Mouse (Mus musculus) small intestine, adult 2 months (tissue): ENCODE results near the gene Cdc42. TPM values are rescaled to one million over a fixed set of nuclear protein-coding genes. Genes with fewer than 3 reads are reported as not detected.

Experiments
- H3K27ac ChIP-seq: fragments of 200-500 bp; 2 replicates; pipeline ENCODE4 v1.5.1; 2012; ENCODE audit warnings: low read depth, low read length, control low read depth, inconsistent platforms; ENCODE audit not compliant: insufficient read depth
- H3K27me3 ChIP-seq: fragments of 200-500 bp; 2 replicates; pipeline ENCODE4 v1.6.1; 2012; ENCODE audit warnings: mild to moderate bottlenecking, moderate library complexity, low read length, inconsistent platforms; ENCODE audit not compliant: control insufficient read depth, insufficient read depth
- H3K36me3 ChIP-seq: fragments of 200-500 bp; 2 replicates; pipeline ENCODE4 v1.6.1; 2012; ENCODE audit warnings: mild to moderate bottlenecking, low read length, control low read depth, inconsistent platforms; ENCODE audit not compliant: control insufficient read depth, insufficient read depth
- H3K4me1 ChIP-seq: fragments of 200-500 bp; 2 replicates; pipeline ENCODE4 v1.6.1; 2012; ENCODE audit warnings: low read length, inconsistent platforms, mixed read lengths; ENCODE audit not compliant: control insufficient read depth, insufficient read depth, insufficient read length
- H3K4me3 ChIP-seq: fragments of 200-500 bp; 2 replicates; pipeline ENCODE4 v1.5.1; 2012; ENCODE audit warnings: low read depth, mild to moderate bottlenecking, control low read depth, inconsistent platforms, low read length, moderate library complexity
- CTCF ChIP-seq: fragments of 200-500 bp; IDR thresholded peaks from 2 replicates; pipeline ENCODE4 v1.5.1; 2012; ENCODE audit warnings: low read depth, mild to moderate bottlenecking, control low read depth, inconsistent platforms, low read length, moderate library complexity, mixed read lengths; ENCODE audit not compliant: insufficient replicate concordance, insufficient read length; ENCODE audit errors: extremely low read depth
- POLR2A ChIP-seq: fragments of 200-500 bp; IDR thresholded peaks from 2 replicates; pipeline ENCODE4 v1.6.1; 2012; ENCODE audit warnings: low read depth, mild to moderate bottlenecking, control low read depth, inconsistent platforms, low read length, moderate library complexity
- WGBS: fragments of 180-500 bp; shearing (Covaris S2); methylation state at CpG from one replicate; pipeline ENCODE4 v1.1.7; 2018; 5-methylcytosine and 5-hydroxymethylcytosine counted together
- polyA plus RNA-seq: library from polyadenylated mRNA; depleted of rRNA; stranded (reverse); fragments of >200 nt; gene quantifications from 2 replicates; pipeline ENCODE4 v1.2.3, GENCODE M21; 2012

Gene Cdc42
- polyA plus RNA-seq, 1 experiment = 25.9 TPM

GRCm38 (mm10) chr4:137289701-137290100 is 67.8 kb downstream of the Cdc42 start:
- no peaks in the 10 kb centered on the region; the same call in 1 of the 2 replicates for H3K4me1 ChIP-seq
- H3K27ac ChIP-seq = no peak overlapping the region
- TF ChIP-seq POLR2A = no peak
- TF ChIP-seq CTCF = no peak
- no peaks in the 10 kb centered on the region for H3K27me3 ChIP-seq
- no peak overlapping the region for H3K4me3 ChIP-seq
- WGBS = 87% methylated on average over 6 of the region's 6 CpGs
- H3K36me3 ChIP-seq = no peaks in the 10 kb centered on the region

DNA sequence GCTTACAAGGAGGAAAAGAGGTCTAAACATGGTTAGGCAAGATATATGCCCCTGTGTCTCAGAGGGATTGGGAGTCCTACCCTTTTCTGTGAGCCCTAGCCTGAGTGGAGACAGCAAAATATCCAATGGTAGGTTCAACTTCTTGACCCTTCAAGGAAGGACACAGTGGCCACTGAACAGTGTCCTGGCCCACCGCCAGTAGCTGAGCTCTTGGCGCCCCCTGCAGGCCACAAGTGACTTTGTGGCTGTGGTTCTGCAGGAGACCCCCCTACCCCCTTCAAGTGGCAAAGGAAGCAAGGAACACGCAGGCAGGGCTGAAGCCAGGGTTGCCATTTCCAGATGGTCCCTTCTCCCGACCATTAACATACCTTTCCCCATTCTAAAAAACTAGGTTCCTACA is 69.7 kb downstream of the Cdc42 start:
- 4% methylated on average over 4 of the region's 4 CpGs for WGBS
- no peak overlapping the region for H3K27ac ChIP-seq
- no peaks in the 10 kb centered on the region for H3K36me3 ChIP-seq
- H3K4me3 ChIP-seq = no peak overlapping the region
- no peak for TF ChIP-seq POLR2A
- TF ChIP-seq CTCF = peak; percentile 81
- no peaks in the 10 kb centered on the region; the same call in 1 of the 2 replicates for H3K4me1 ChIP-seq
- H3K27me3 ChIP-seq = no peaks in the 10 kb centered on the region

DNA sequence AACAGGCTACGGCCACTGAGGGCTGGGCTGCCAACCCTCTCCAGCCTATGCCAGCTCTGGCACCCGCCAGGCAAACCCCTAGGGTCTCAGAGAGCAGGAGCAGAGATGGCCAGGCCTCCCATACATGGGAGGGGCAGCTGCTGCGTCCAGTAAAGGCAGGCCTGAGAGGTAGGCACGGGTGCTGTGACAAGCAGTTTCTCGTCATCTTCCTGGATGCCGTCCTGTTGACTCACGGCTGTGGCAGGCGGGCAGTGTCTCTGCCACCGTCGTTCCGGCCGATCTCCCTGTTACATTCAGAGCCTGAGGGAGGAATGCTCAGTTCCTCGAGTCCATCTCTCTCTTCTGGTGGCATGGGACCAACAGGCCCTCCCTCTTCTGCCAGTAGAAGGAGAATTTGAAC is 70.3 kb downstream of the Cdc42 start:
- H3K27ac ChIP-seq = no peak overlapping the region
- no peak for TF ChIP-seq POLR2A
- no peak for TF ChIP-seq CTCF

DNA sequence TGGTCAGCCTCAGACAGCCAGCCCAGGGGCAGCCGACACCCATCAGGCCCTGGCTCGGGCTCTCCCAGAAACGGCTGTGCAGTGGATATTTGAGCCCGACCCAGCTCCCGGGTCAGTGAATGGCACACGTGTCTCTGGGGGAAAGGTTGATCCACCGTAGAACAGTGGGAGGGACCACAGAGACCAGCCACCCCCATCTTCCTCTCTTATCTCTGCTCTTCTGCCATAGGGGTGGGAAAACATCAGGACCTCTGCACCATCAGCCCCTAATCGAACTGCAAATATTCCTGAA is 70.9 kb downstream of the Cdc42 start:
- 40% methylated on average over 8 of the region's 8 CpGs for WGBS
- H3K36me3 ChIP-seq = no peaks in the 10 kb centered on the region
- no peak overlapping the region for H3K4me3 ChIP-seq
- no peak for TF ChIP-seq POLR2A
- no peak for TF ChIP-seq CTCF
- peaks cover 3% of the 10 kb centered on the region for H3K4me1 ChIP-seq
- H3K27me3 ChIP-seq = no peaks in the 10 kb centered on the region
- H3K27ac ChIP-seq = no peak overlapping the region

More for the DNA sequence above, 70.3 kb downstream of the Cdc42 start:
- Histone ChIP-seq H3K4me3 (no peak overlapping the region), H3K27me3 (no peaks in the 10 kb centered on the region), H3K4me1 (no peaks in the 10 kb centered on the region; the same call in none of the 2 replicates), H3K36me3 (no peaks in the 10 kb centered on the region)
- WGBS = 60% methylated on average over 13 of the region's 13 CpGs

GRCm38 (mm10) chr4:137285876-137286661 is 71.5 kb downstream of the Cdc42 start:
- no peak overlapping the region for H3K27ac ChIP-seq
- no peak for TF ChIP-seq POLR2A
- no peak for TF ChIP-seq CTCF
- H3K4me1 ChIP-seq = peaks cover 3% of the 10 kb centered on the region
- no peaks in the 10 kb centered on the region for H3K27me3 ChIP-seq
- H3K36me3 ChIP-seq = no peaks in the 10 kb centered on the region
- WGBS = 82% methylated on average over 15 of the region's 15 CpGs
- no peak overlapping the region for H3K4me3 ChIP-seq

DNA sequence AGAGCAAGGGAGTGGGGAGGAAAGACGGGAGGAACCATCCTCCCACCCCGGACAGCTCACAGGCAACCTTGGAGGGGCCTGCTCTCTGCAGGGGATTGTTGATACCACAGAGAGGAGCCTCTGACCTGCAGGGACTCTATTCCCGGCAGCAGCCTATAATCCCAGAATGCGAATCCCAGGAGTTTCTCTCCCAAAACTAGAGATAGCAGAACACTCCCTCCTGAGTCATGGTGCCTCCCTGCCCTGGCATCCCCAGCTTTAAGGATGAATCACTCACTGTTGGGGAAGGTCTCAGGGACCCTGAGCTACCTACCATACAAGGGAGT is 74.2 kb downstream of the Cdc42 start:
- TF ChIP-seq POLR2A = no peak
- TF ChIP-seq CTCF = no peak
- no peak overlapping the region for H3K27ac ChIP-seq
- no peaks in the 10 kb centered on the region for H3K36me3 ChIP-seq
- peaks cover 3% of the 10 kb centered on the region for H3K4me1 ChIP-seq
- no peak overlapping the region for H3K4me3 ChIP-seq
- WGBS = 34% methylated on average over 4 of the region's 4 CpGs
- H3K27me3 ChIP-seq = peaks cover 12% of the 10 kb centered on the region

GRCm38 (mm10) chr4:137282584-137283406 is 74.7 kb downstream of the Cdc42 start:
- Histone ChIP-seq H3K4me3 (no peak overlapping the region), H3K27ac (no peak overlapping the region), H3K27me3 (peaks cover 18% of the 10 kb centered on the region), H3K36me3 (no peaks in the 10 kb centered on the region), H3K4me1 (peaks cover 3% of the 10 kb centered on the region)
- WGBS = 19% methylated on average over 17 of the region's 17 CpGs
- TF ChIP-seq POLR2A = no peak
- no peak for TF ChIP-seq CTCF
